Mouse (Mus musculus): ENCODE measurements around the gene Itih2. TPM values are rescaled to one million over a fixed set of nuclear protein-coding genes. Genes with fewer than 3 reads are reported as not detected.
A peak's percentile ranks its signal among the peaks of the same experiment; 100 is the strongest.

Itih2 gene
- total RNA-seq, 2 experiments from 2014 or later: 3.2 to 3.5 TPM

DNA sequence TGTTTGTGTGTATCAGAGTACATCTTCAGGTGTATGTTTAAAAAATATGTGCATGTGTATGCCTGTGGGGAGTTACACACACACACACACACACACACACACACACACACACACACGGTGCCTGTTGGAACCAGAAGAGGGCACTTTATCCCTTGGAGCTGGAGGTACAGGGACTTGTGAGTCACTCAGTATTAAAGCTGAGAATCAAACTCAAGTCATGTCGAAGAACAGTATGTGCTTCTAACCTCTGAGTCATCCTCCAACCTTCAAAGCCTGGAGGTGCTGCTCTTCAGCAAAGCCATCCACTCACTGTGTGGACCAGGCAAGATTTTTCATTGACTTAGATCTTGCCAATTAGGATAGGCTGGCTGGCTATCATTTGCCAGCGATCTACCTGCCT lies 9.4 kb downstream of the Itih2 start:
- DNase-seq (ENCODE audit: low spot score in 2 of 2): no peak
- intact Hi-C loops (cut with DNase I): no loop called here

DNA sequence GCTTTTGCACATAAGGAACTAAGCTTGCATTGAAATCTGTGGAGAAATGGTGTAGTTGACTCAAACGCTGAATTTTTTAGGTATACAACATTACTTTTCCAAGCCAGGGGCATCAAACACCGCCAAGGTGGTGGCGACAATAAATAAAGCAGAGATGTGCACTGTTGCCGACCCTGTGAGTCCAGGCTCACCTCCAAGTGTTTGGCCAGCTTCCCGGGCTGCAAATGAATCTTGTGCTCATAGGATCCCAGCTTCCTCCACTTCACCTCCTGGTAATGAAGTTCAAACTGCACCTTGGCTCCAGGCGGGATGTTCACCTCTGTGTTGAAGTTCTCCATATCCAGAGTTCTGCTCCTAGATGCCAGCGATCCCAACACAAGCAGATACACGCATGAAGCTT lies 11.9 kb downstream of the Itih2 start:
- DNase-seq (ENCODE audit: low spot score in 2 of 2): no peak
- intact Hi-C loops (cut with DNase I): no loop called here

GRCm38 (mm10) chr2:10118751-10119150 lies 12.4 kb downstream of the Itih2 start:
- intact Hi-C loops (cut with DNase I): no loop called here
- DNase-seq (ENCODE audit: low spot score in 2 of 2): no peak

GRCm38 (mm10) chr2:10108535-10109189 lies 22.5 kb downstream of the Itih2 start:
- no peak for DNase-seq (ENCODE audit: low spot score in 2 of 2)

DNA sequence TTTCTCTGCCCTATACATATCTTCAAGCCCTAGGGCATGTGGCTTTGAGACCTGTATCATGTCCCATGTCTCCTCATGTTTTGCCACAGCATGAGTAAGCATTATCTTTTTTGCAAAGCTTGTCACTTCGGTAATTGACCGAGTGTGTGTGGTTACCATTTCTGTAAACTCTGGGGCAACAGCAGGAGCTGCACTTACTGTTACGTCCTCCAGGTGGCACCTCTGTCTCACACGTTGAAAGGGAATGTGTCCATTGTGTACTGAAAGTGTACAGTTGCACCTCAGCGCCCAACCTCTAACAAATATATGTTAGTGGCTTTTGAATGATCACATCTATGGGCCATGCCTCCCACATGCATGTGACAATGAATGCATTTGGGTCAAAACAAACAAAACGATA lies 30.0 kb downstream of the Itih2 start:
- intact Hi-C loops (cut with DNase I): loop anchor here (1.0 to 5.0 kb wide), 2 partner anchors 41 to 187 kb away; no protein-coding TSS in a partner anchor
- DNase-seq (ENCODE audit: low spot score in 2 of 2): peak; percentile 54 to 65

More at GRCm38 (mm10) chr2:10108535-10109189, 22.5 kb downstream of the Itih2 start:
- intact Hi-C loops (cut with DNase I): no loop called here

DNA sequence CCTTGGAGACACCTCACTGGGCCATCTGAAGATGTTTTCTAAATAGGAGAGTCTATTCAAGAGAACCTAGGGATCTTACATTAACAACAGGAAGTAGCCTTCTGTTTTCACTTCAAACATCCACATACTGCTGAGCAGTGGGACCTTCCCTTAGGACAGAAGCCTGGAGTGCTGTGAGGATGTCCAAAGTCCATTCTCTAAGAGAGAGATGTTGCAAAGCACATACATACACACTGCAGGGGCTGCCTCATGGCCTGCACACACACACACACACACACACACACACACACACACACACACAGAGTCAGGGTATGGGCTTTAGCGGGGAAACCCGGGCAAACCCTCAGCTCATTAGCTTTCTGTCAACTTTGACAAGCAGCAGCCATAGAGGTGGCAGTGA lies 30.7 kb downstream of the Itih2 start:
- DNase-seq (ENCODE audit: low spot score in 2 of 2): no peak
- intact Hi-C loops (cut with DNase I): loop anchor here (5.0 kb wide), 1 partner anchor 42 kb away; no protein-coding TSS in a partner anchor

- intact Hi-C loops (cut with DNase I): loop anchor here (10.0 kb wide), 1 partner anchor 1424 kb away; no protein-coding TSS in a partner anchor
- DNase-seq (ENCODE audit: low spot score in 2 of 2): peak; percentile 54 to 56
These were observed 32.5 kb downstream of the Itih2 start for GRCm38 (mm10) chr2:10098598-10099215.

GRCm38 (mm10) chr2:10094327-10095100 lies 36.7 kb downstream of the Itih2 start:
- no peak for DNase-seq (ENCODE audit: low spot score in 2 of 2)
- intact Hi-C loops (cut with DNase I): loop anchor here (10.0 kb wide), 1 partner anchor 1420 kb away; no protein-coding TSS in a partner anchor

GRCm38 (mm10) chr2:10087256-10087850 lies 43.8 kb downstream of the Itih2 start:
- no peak for DNase-seq (ENCODE audit: low spot score in 2 of 2)
- intact Hi-C loops (cut with DNase I): no loop called here

DNA sequence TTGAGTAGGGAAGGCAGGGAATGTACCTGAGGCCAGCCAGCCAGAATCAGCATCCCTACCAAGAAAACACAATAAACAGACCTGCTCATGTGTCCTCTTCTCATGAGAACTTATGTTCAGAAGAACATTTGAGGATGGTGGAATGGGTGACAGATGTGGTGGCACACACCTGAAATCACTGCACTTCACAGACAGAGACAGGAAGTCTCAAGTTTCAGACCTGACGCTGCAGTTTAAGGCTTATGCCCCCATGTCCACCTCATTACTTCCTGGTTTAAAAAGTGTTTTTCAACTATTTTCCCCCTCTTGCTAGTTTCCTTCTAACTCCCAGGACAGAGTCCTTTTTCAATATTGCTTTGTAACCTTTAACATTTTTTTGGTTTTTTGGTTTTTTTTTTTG lies 48.5 kb downstream of the Itih2 start:
- DNase-seq (ENCODE audit: low spot score in 2 of 2): no peak
- intact Hi-C loops (cut with DNase I): no loop called here

DNA sequence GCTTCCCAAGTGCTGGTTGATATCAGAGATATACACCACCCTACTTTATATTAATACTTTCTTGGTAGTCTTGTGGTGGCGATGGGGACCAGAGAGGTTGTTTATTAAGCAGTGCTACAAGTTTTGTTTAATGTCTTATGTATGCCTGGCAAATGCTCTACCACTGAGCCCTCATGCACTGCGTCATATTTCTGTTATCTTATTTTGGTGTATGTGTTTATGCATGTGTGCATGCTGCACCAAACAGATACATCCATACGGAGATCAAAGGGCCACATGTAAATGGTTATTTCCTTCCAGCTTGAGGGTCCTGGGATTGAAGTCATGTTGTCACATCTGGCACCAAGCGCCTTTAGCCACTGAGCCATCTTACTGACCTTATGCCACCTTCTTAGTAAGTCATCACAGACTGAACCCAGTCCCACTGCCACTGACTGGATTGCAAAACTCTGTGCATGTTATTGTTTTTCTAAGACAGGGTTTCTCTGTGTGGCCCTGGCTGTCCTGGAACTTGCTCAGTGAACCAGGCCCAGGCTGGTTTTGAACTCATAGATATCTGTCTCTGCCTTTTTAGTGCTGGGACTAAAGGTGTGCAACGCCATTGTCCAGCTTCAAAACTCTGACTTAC lies 49.6 kb downstream of the Itih2 start:
- intact Hi-C loops (cut with DNase I): no loop called here
- DNase-seq (ENCODE audit: low spot score in 2 of 2): no peak

- intact Hi-C loops (cut with DNase I): loop anchor here (1.0 kb wide), 1 partner anchor 32 kb away; the partner anchor contains the start of gene Taf3
- peak; percentile 96 to 98 for DNase-seq (ENCODE audit: low spot score in 2 of 2)
These were observed 50.7 kb downstream of the Itih2 start, which contains the start of the genes Atp5c1 and Kin for GRCm38 (mm10) chr2:10080310-10081010. TSS of gene Atp5c1 (minus strand) at chr2:10080510. TSS of gene Kin (plus strand) at chr2:10080593.

GRCm38 (mm10) chr2:10079745-10080309 lies 51.4 kb downstream of the Itih2 start:
- intact Hi-C loops (cut with DNase I): loop anchor here (1.0 kb wide), 1 partner anchor 32 kb away; the partner anchor contains the start of gene Taf3
- no peak for DNase-seq (ENCODE audit: low spot score in 2 of 2)

DNA sequence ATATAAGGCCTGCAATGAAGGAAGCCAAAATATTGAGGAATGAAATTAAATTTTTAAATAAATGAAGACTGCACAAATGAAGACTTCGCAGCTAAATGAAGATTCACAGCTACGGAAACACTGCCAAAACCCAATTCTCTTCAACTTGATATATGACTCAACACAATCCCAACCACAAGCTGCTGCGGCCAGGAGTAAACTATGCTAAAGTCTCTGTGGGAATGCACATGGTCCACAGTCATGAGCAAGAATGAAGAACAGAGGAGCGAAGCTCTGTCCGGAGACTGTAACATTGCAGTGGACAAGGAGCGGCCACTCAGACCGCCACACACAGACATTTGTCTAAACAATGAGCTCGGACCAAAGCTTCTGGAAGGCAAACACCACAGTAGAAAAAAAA lies 54.5 kb downstream of the Itih2 start:
- DNase-seq (ENCODE audit: low spot score in 2 of 2): peak in 1 of 2 experiments; percentile 54
- intact Hi-C loops (cut with DNase I): no loop called here

DNA sequence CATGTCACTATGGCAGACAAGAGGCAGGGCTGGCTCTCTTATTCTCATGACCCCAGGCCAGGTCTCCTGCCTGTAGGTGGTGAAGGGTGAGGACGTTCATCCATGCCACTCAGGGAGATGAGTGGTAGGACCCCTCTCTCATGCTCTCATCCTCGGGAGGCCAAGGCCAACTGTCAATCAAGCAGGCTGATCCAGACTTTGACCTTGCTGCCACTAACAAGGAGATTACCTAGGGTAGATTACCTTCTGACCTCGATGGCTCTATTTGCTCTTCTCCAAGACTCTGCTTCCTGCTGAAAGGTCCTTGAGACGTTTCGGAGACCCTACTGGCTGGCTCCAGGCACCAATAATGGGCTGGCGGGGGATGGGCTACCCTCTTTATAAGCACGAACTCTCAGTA lies 56.7 kb downstream of the Itih2 start:
- DNase-seq (ENCODE audit: low spot score in 2 of 2): no peak
- intact Hi-C loops (cut with DNase I): no loop called here

GRCm38 (mm10) chr2:10071751-10072150 lies 59.4 kb downstream of the Itih2 start:
- intact Hi-C loops (cut with DNase I): no loop called here
- no peak for DNase-seq (ENCODE audit: low spot score in 2 of 2)

GRCm38 (mm10) chr2:10058836-10059235 lies 72.4 kb downstream of the Itih2 start:
- intact Hi-C loops (cut with DNase I): no loop called here
- no peak for DNase-seq (ENCODE audit: low spot score in 2 of 2)

DNA sequence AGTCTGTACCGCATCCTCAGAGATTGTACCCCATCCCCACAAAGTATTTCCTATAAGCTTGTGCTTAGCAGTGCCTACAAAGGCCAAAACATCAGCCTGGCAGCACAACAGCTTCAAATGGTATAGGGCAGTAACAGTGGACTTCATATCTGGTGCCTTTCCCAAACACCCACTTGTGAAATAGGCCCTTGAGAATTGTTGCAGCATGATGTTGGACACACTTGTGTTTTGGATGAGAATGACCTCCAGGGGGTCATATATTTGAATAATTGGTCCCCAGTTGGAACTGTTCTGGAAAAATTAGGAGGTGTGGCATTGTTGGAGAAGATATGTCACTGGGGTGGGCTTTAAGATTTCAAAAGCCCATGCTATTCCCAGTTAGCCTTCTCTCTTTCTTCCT lies 79.2 kb downstream of the Itih2 start:
- intact Hi-C loops (cut with DNase I): no loop called here
- DNase-seq (ENCODE audit: low spot score in 2 of 2): no peak
